Mouse (Mus musculus) heart, postnatal 0 days (tissue): ENCODE results near the gene Gm5105.

Experiments used
- CTCF ChIP-seq: IDR thresholded peaks from 2 replicates; pipeline ENCODE4 v1.5.1; 2016; ENCODE audit warnings: antibody characterized with exemption, control low read depth, low read depth
- EP300 ChIP-seq: IDR thresholded peaks from 2 replicates; pipeline ENCODE4 v1.6.1; 2016; ENCODE audit warnings: antibody characterized with exemption, low read depth

DNA sequence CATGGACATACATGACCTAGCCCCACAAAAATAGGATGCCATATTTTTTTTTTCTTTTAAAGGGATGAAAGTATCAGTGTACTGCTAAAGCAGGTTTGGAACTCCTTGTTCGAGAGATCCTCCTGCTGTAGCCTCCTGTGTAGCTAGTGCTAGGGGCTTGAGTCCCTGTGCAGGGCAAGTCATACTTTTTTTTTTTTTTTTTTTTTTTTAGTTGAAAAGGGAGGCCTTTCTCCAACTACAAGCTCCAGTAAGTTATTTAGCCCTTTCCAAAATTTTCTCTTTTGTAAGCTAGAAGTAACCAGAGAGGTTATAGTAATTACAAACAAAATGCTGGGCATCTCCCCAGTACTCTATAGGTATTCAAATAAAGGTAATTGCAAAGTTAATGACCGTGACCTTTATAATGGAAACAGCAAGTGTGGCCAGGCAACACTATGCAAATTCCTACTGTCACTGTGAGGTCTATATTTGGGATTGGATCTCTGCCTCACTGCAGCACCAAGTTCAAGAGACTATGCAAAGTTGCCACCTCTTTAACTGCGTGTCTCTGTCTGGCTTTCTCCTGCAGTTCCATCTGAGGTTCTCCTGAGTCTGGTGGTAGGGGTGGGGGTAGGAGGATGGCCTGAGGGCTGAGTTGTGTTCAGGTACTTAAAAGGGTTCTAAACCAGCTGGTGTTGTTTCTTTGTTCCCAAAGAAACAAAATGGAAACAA, 25.4 kb downstream of the Gm5105 start:
- no peak for TF ChIP-seq CTCF
- TF ChIP-seq EP300 = no peak
